Mouse (Mus musculus) bone marrow macrophage, adult 2 months (primary cell): ENCODE data around the gene Gm21731.
"Not testable (repeated sequence)": the region's sequence is repeated elsewhere in the genome, so short reads cannot be mapped to it uniquely, and the experiment has no call there.

Experiments
- CTCF ChIP-seq: IDR thresholded peaks from 2 replicates; pipeline ENCODE4 v1.5.1; 2012; ENCODE audit warnings: low read depth, mild to moderate bottlenecking, low read length, moderate library complexity
- POLR2A ChIP-seq: IDR thresholded peaks from 2 replicates; pipeline ENCODE4 v1.6.1; 2012; ENCODE audit warnings: mild to moderate bottlenecking, low read depth, low read length, borderline replicate concordance

DNA sequence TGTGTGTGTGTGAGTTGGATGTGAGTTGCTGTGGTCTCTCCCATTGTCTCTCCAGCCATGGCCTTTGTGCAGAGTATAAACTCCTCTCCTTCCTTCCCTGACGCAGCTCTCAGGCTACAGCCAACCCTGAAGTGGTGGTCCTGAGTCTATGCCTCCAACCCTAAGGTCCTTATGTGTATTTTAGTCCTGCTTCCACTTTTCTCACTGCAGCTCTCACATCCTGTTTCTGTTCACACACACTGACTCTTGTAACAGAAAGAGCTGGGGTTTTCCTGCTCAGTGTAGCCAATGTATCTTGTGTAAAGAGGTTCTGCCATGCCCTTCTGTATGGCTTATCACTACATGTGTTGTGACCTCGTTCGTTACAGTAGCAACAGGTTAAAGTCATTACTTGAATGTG is 20.8 kb downstream of the Gm21731 start:
- TF ChIP-seq CTCF, POLR2A: not testable (repeated sequence)
